9 mouse cellular contexts compared by ENCODE assay signal in the genomic region with DNA sequence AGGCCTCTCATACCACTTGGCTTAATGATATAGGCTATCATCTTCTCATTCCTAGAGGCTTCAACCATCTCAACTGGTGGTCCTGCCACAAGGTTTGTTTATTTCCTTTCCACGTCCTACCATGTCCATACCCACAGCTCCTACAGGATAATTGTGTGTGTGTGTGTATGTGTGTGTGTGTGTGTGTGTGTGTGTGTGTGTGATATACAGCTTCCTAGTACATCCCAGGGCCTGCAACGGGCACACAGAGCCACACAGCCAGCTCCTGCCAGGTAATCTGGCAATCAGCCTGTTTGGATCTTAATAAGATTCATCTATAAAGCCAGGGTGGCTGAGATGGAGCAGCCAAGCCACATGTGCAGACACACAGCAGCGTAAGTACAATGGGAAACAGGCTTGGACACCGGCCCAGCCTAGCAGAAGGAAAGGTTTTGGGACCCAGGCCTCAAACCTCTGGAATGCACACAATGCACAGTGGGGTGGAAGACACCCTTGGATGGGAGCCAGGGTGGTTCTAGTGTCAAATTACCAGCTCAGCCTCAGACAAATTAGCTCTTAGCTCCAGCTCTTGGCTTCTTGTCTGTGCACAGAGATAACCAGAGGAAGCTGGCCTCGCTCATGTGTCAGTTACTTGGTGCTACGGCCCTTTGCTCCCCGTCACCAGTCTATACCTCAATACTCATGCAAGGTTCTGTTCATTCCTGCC. TPM values are rescaled to one million over a fixed set of nuclear protein-coding genes. Genes with fewer than 3 reads are reported as not detected.
DNase-seq lines count a peak whose midpoint lies in the region; ATAC-seq lines count a peak whose summit lies in the region.
"Had no signal": no experiment of that assay in that cellular context is flagged by ENCODE, and none has a peak within 500 bp of the region (broad histone marks: within the 10 kb centered on the region; RNA-seq: fewer than 3 reads in every experiment).

No protein-coding gene starts in this region.

- no peak overlapping the region for H3K4me3 ChIP-seq in intestine, embryonic 15.5 days (replicated peaks)

- peak; percentile 85 for ATAC-seq in intestine, embryonic 15.5 days

- H3K4me1 ChIP-seq in intestine, embryonic 15.5 days (replicated peaks): no peaks in the 10 kb centered on the region

- no peak overlapping the region for H3K4me2 ChIP-seq in intestine, embryonic 15.5 days (replicated peaks)

- H3K9ac ChIP-seq in intestine, embryonic 15.5 days: no peak overlapping the region

- no peaks in the 10 kb centered on the region for H3K36me3 ChIP-seq in intestine, embryonic 15.5 days

- intact Hi-C loops in gastrocnemius, postnatal 14 days (cut with DNase I; ENCODE audit: low total_unique reads): no loop called here

- WGBS in intestine, embryonic 15.5 days: 40% methylated on average over 7 of the region's 7 CpGs

- peak; percentile 13 for DNase-seq in gastrocnemius, postnatal 14 days
- DNase-seq in gastrocnemius, adult 18-20 months (ENCODE audit: low spot score): no peak
- peak; percentile 98 for DNase-seq in Muller cell, postnatal 12 days (ENCODE audit: inconsistent ontology term)
- peak; percentile 27 for DNase-seq in embryo, embryonic 10 days (ENCODE audit: low spot score)
- peak; percentile 75 to 88 for DNase-seq in lung, postnatal 4 days
- DNase-seq in thymus, postnatal 36 days: no peak
- no peak for DNase-seq in layer of hippocampus, adult 9-11 months

- no peaks in the 10 kb centered on the region for H3K9me3 ChIP-seq in intestine, embryonic 15.5 days

- H3K27ac ChIP-seq in intestine, embryonic 15.5 days: no peak overlapping the region

- no peaks in the 10 kb centered on the region for H3K27me3 ChIP-seq in intestine, embryonic 15.5 days (replicated peaks)

RNA-seq across cellular contexts. Expression of a gene that starts 45.0 kb away (rescaled TPM):
- total RNA-seq in gastrocnemius, postnatal 14 days (2021): under 1 TPM in 1 of 2 experiments, not detected in 1; 0.11 TPM
- total RNA-seq in gastrocnemius, adult 18-20 months (2021): not detected
- polyA plus RNA-seq in intestine, embryonic 15.5 days (2015; fragmentation: Nextera tagmentation; extraction: Ambion mirVana): 0.44 and 0.62 TPM in 2 replicates
- total RNA-seq: ES-E14 had no signal

Comparison
In these comparisons a context has a peak if more than half of its experiments do, and no peak if none do; other contexts are left out.
1. DNase-seq: peak in gastrocnemius, postnatal 14 days (single experiment), Muller cell, postnatal 12 days (single experiment), embryo, embryonic 10 days (single experiment) and lung, postnatal 4 days (2 of 2); none in gastrocnemius, adult 18-20 months (single experiment), thymus, postnatal 36 days (0 of 2) and layer of hippocampus, adult 9-11 months (single experiment).